Mouse (Mus musculus) hindbrain, embryonic 11.5 days (tissue): ENCODE measurements around the gene Lgals2. TPM values are rescaled to one million over a fixed set of nuclear protein-coding genes. Genes with fewer than 3 reads are reported as not detected.
"Not testable (repeated sequence)": the region's sequence is repeated elsewhere in the genome, so short reads cannot be mapped to it uniquely, and the experiment has no call there.

ENCODE experiments used
- ATAC-seq: fragments of 200-750 bp; cut with Nextera tagmentation; 2 replicates; pipeline ENCODE4 v1.8.0; 2017; ENCODE audit warnings: mild to moderate bottlenecking, moderate TSS enrichment, moderate library complexity; ENCODE audit not compliant: low FRiP score
- DNase-seq: peaks from one replicate; pipeline ENCODE4 v3.0.0-alpha.2; 2015; ENCODE audit warnings: low spot score
- H3K27ac ChIP-seq: fragments of 300-500 bp; sonication (generic); 2 replicates; pipeline ENCODE4 v1.5.1; 2014; ENCODE audit warnings: mild to moderate bottlenecking, low read depth, low read length
- H3K27me3 ChIP-seq: fragments of 300-500 bp; sonication (generic); 2 replicates; pipeline ENCODE4 v1.6.1; 2014; ENCODE audit warnings: mild to moderate bottlenecking, low read length, moderate library complexity, mixed read lengths; ENCODE audit not compliant: control insufficient read depth, insufficient read depth
- H3K36me3 ChIP-seq: fragments of 300-500 bp; sonication (generic); 2 replicates; pipeline ENCODE4 v1.6.1; 2014; ENCODE audit warnings: mild to moderate bottlenecking, low read length, moderate library complexity, mixed read lengths; ENCODE audit not compliant: control insufficient read depth, insufficient read depth
- H3K4me1 ChIP-seq: fragments of 300-500 bp; sonication (generic); replicated peaks from 2 replicates; pipeline ENCODE4 v1.6.1; 2014; ENCODE audit warnings: low read length, mixed read lengths; ENCODE audit not compliant: control insufficient read depth, insufficient read depth
- H3K4me2 ChIP-seq: fragments of 300-500 bp; sonication (generic); replicated peaks from 2 replicates; pipeline ENCODE4 v1.6.1; 2014; ENCODE audit warnings: mild to moderate bottlenecking, low read depth, low read length
- H3K4me3 ChIP-seq: fragments of 300-500 bp; sonication (generic); 2 replicates; pipeline ENCODE4 v1.5.1; 2014; ENCODE audit warnings: low read depth, low read length
- H3K9ac ChIP-seq: fragments of 300-500 bp; sonication (generic); 2 replicates; pipeline ENCODE4 v1.6.1; 2014; ENCODE audit warnings: low read depth, low read length
- H3K9me3 ChIP-seq: fragments of 300-500 bp; sonication (generic); 2 replicates; pipeline ENCODE4 v1.6.1; 2016; ENCODE audit warnings: low read length; ENCODE audit not compliant: control insufficient read depth
- WGBS: fragments of 180-500 bp; shearing (Covaris S2); extraction: QIAGEN DNeasy Blood & Tissue Kit; methylation state at CpG from one replicate; pipeline ENCODE4 v1.1.7; 2014; 5-methylcytosine and 5-hydroxymethylcytosine counted together
- polyA plus RNA-seq: library from polyadenylated mRNA; unstranded; fragments of >200 nt; fragmentation: Nextera tagmentation; extraction: Ambion mirVana; gene quantifications from 2 replicates; pipeline ENCODE4 v1.2.1, GENCODE M21; 2014

Gene Lgals2
- polyA plus RNA-seq, 1 experiment from 2014 or later, result not detected

GRCm38 (mm10) chr15:78850944-78851343, 4.4 kb downstream of the Lgals2 start:
- Histone ChIP-seq H3K27me3 (no peaks in the 10 kb centered on the region), H3K4me2 (no peak overlapping the region), H3K4me3 (no peak overlapping the region), H3K4me1 (no peaks in the 10 kb centered on the region), H3K9ac (no peak overlapping the region), H3K36me3 (no peaks in the 10 kb centered on the region), H3K9me3 (no peaks in the 10 kb centered on the region), H3K27ac (no peak overlapping the region)
- WGBS, result 67% methylated on average over 6 of the region's 6 CpGs
- no peak for ATAC-seq
- no peak for DNase-seq

DNA sequence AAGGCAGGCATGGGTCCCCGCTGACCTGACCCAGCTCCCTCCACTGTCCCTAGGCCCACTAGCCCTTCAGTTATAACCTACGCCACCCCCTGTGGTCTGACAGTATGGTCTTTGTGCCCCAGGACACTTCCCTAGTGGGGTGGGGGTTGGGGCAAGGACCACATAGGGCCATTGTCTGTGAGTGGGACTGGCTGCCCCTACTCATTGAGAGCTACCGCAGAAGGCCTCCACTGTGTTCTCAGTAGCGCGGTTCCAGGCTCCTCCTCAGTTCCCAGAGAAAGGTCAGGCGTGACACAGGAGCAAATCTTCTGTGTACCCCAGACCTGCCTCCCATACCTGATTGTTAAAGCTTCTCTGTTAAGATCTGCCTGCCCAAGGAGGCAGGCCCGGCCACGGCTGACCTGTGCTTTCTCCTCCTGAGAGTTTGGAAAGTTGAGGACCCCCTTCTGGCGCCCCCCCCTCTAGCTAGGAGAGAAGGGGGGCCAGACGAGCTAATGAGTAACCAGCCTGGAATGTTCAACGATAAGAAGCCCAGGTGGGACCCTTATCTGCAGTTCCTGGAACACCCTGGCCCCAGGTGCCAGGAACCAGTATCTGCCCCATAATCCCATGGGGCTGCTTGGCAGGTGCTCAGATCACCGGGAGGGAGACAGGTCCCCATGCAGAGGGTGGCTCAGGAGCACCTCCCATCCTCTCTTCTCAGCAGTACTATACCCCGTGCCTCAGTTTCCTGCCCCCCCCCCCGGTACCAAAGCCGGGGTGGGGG, 5.1 kb downstream of the Lgals2 start:
- DNase-seq (no peak), ATAC-seq (no peak)
- Histone ChIP-seq H3K9ac (no peak overlapping the region), H3K27me3 (no peaks in the 10 kb centered on the region), H3K27ac (no peak overlapping the region), H3K36me3 (no peaks in the 10 kb centered on the region), H3K4me2 (no peak overlapping the region), H3K4me1 (no peaks in the 10 kb centered on the region), H3K4me3 (no peak overlapping the region), H3K9me3 (no peaks in the 10 kb centered on the region)
- 65% methylated on average over 15 of the region's 15 CpGs for WGBS

GRCm38 (mm10) chr15:78849485-78849884, 5.8 kb downstream of the Lgals2 start:
- no peaks in the 10 kb centered on the region for H3K4me1 ChIP-seq
- DNase-seq (no peak), ATAC-seq (no peak)
- WGBS, result 88% methylated on average over 12 of the region's 12 CpGs
- no peak overlapping the region for H3K27ac ChIP-seq
- H3K9ac ChIP-seq, result no peak overlapping the region
- no peak overlapping the region for H3K4me2 ChIP-seq
- no peaks in the 10 kb centered on the region for H3K9me3 ChIP-seq
- H3K27me3 ChIP-seq, result no peaks in the 10 kb centered on the region
- H3K36me3 ChIP-seq, result no peaks in the 10 kb centered on the region
- H3K4me3 ChIP-seq, result no peak overlapping the region

DNA sequence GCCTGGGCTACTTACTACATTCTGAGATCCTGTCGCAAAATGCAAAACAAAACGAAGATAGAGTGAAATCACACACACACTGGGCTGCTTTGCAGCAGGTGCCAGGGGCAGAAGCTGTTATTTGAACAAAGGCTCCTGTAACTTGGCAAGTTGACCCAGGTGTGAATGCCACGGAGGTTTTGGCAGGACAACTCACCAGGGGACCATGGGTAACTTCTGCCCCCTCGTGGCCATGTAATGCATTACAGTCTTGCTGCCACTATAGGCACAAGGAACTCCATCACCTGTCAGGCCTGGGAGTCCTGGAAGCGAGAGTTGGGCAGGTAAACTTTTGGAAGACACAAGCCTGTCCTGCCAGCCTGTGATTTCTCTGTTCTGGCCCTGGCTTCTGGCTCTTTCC, 6.9 kb downstream of the Lgals2 start:
- 31% methylated on average over 5 of the region's 5 CpGs for WGBS
- Histone ChIP-seq H3K36me3 (no peaks in the 10 kb centered on the region), H3K4me2 (no peak overlapping the region), H3K27me3 (peaks cover 7% of the 10 kb centered on the region), H3K27ac (no peak overlapping the region), H3K4me3 (no peak overlapping the region), H3K4me1 (no peaks in the 10 kb centered on the region), H3K9ac (no peak overlapping the region), H3K9me3 (no peaks in the 10 kb centered on the region)
- DNase-seq, result peak; percentile 83
- no peak for ATAC-seq

- H3K9ac ChIP-seq, ATAC-seq, H3K27ac ChIP-seq, H3K9me3 ChIP-seq, H3K36me3 ChIP-seq, DNase-seq, H3K4me3 ChIP-seq, H3K4me1 ChIP-seq, H3K4me2 ChIP-seq: not testable (repeated sequence)
- 88% methylated on average over 7 of the region's 7 CpGs for WGBS
- H3K27me3 ChIP-seq, result peaks cover 18% of the 10 kb centered on the region
Measured at GRCm38 (mm10) chr15:78846805-78847204, 8.5 kb downstream of the Lgals2 start.

DNA sequence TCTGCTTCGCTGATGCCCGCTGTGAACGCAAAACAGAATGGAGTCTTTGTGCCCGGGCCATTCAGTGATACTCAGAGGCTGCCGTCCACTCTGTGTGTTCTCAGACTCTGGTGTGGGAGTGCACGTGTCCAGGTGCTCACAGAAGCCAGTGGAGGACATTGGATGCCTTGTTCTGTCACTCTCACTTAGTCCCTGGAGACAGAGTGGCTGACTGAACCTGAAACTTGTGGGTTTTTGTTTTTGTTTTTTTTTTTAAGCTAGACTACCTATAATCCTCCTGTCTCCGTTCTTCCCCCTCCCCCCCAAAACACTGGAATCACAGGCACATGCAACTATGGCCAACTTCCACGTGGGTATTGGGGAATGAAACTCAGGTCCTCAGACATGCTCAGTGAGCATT, 9.0 kb downstream of the Lgals2 start:
- WGBS, result 76% methylated on average over 8 of the region's 8 CpGs
- Histone ChIP-seq H3K36me3 (no peaks in the 10 kb centered on the region), H3K4me2 (no peak overlapping the region), H3K9me3 (no peaks in the 10 kb centered on the region), H3K27ac (no peak overlapping the region), H3K4me3 (no peak overlapping the region), H3K4me1 (peaks cover 4% of the 10 kb centered on the region; the same call in 1 of the 2 replicates), H3K27me3 (peaks cover 18% of the 10 kb centered on the region), H3K9ac (no peak overlapping the region)
- ATAC-seq (no peak), DNase-seq (no peak)

DNA sequence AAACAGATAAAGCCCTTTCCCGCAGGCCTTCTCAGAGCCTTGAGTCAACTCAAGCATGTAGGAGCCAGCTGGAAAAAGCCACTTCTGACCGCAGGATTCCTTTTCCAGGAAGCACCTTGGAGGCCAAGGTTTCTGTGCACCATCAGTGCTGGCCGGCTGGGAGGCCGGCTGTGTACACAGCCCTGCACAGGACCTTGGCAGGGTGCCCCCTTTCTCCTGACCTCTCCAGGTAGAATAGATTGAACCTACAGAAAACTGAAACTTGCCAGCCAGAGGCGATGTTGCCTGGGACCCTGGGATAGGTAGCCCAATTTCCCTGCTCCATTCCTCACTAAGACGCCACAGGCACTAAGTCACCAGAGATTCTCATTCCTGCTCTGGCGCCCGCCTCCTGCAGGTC, 9.5 kb downstream of the Lgals2 start:
- no peaks in the 10 kb centered on the region for H3K36me3 ChIP-seq
- WGBS, result 86% methylated on average over 8 of the region's 8 CpGs
- H3K4me2 ChIP-seq, result no peak overlapping the region
- H3K4me1 ChIP-seq, result peaks cover 4% of the 10 kb centered on the region; the same call in 1 of the 2 replicates
- no peak for ATAC-seq
- no peak overlapping the region for H3K4me3 ChIP-seq
- H3K9ac ChIP-seq, result no peak overlapping the region
- peaks cover 18% of the 10 kb centered on the region for H3K27me3 ChIP-seq
- DNase-seq, result no peak
- no peaks in the 10 kb centered on the region for H3K9me3 ChIP-seq
- no peak overlapping the region for H3K27ac ChIP-seq

DNA sequence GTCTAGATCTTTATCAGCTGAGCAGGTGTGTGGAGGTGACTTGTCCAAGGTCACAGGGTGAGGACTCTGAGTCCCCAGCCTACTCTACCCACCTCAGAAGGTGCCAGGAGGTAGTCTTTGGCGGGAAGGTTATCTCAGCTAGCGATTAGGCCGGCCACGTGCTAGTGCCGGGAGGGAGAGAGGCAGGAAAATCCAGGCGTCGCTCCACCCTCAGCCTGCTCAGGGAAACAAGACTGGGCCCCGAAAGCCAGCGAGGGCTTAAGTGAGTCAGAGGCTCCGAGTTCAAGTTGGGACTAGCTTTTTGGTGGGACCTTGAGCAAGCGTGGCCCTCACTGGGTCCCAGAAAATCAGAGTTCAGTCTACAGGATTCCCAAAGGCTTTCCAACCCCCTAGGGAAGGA, 10.0 kb downstream of the Lgals2 start:
- H3K4me2 ChIP-seq, result 0 out of 2 replicates have a peak overlapping the region, but pooled peaks have one; percentile 11
- DNase-seq, result no peak

GRCm38 (mm10) chr15:78844791-78845190, 10.5 kb downstream of the Lgals2 start:
- Histone ChIP-seq H3K36me3 (no peaks in the 10 kb centered on the region), H3K27me3 (peaks cover 20% of the 10 kb centered on the region), H3K4me3 (no peak overlapping the region), H3K4me2 (no peak overlapping the region), H3K4me1 (peaks cover 6% of the 10 kb centered on the region; the same call in 1 of the 2 replicates), H3K9me3 (no peaks in the 10 kb centered on the region), H3K9ac (no peak overlapping the region), H3K27ac (no peak overlapping the region)
- DNase-seq, result peak; percentile 41
- WGBS, result 33% methylated on average over 9 of the region's 9 CpGs
- ATAC-seq, result no peak

More for the DNA sequence above, 10.0 kb downstream of the Lgals2 start:
- 81% methylated on average over 11 of the region's 11 CpGs for WGBS
- H3K27ac ChIP-seq, result no peak overlapping the region
- no peaks in the 10 kb centered on the region for H3K9me3 ChIP-seq
- H3K36me3 ChIP-seq, result no peaks in the 10 kb centered on the region
- no peak overlapping the region for H3K4me3 ChIP-seq
- peaks cover 18% of the 10 kb centered on the region for H3K27me3 ChIP-seq
- H3K9ac ChIP-seq, result no peak overlapping the region
- ATAC-seq, result no peak
- peaks cover 4% of the 10 kb centered on the region; the same call in 1 of the 2 replicates for H3K4me1 ChIP-seq
